Mouse (Mus musculus): Measurements from ENCODE around the gene Ppp2r2c.

The Ppp2r2c gene

GRCm38 (mm10) chr5:36870916-36871315 lies 2.6 kb downstream of the Ppp2r2c start:
- no peak for DNase-seq (ENCODE audit: low spot score)

- DNase-seq (ENCODE audit: low spot score) = no peak
Observed at GRCm38 (mm10) chr5:36875956-36876355, 7.6 kb downstream of the Ppp2r2c start.

DNA sequence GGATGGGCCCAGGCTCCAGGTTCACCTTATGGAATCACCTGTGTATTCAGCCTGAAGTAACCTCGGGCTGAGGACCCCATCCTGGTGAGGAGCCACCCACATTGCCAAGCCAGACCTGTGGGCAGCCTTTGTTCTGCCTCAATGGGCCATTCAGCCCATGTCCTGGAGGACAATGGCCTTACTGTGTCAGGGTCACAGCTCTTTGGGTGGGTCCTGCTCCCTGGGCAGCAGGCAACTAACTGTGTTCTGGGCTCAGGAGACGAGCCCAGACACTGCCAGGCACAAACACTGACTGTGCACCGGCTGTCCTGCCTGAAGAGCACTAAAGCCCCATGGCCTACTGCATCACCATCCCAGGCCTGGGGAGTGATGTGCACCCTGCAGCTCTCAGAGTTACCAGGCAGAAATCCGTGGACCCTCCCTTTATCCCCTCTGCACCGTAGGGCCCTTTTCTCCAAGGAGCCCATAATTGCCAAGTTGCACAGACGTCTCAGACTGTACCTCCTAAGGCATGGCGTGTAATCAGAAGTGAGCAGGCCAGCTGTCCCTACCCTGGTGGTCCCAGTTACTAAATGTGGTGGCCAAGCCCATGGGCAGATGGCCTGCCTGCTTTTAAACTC lies 8.6 kb downstream of the Ppp2r2c start:
- no peak for DNase-seq (ENCODE audit: low spot score)

GRCm38 (mm10) chr5:36877641-36878040 lies 9.3 kb downstream of the Ppp2r2c start:
- DNase-seq (ENCODE audit: low spot score) = no peak

DNA sequence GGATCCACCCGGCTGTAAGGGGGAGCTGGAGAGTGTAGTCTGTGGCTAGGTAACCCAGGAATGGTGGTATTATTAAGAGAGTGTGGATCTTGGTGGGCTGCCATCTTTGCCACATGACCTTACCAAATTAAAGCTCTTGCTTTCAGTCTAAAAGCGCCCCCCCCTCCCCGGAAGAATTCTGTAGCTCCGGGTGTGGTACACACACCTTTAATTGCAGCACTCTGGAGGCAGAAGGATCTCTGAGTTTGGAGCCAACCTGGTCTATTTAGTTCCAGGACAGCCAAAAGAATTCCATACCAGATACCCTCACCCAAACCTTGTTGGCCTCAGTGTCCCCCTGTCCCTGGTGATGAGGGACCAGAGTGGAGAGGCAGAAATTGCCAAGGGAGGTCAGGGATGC lies 10.5 kb downstream of the Ppp2r2c start:
- DNase-seq (ENCODE audit: low spot score) = no peak

DNA sequence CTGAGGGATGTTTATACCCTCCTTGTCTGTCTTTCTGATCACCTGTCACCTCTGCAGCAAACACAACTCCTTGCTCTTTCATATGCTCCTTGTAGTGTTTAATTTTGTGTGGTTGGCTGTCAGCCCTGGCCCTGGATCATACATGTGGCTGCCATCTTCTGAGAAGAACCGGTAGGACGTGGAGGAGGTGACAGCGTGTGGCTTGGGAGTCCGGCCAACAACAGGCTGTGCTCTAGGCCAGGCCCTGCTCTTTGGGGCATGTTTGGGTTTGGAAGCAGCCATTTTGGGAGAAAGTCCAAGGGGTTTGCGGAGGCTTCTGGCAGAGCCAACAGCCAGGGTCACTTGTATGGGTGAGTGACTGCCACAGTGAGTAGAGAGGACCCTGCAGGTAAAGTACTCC lies 12.3 kb downstream of the Ppp2r2c start:
- DNase-seq (ENCODE audit: low spot score) = no peak

GRCm38 (mm10) chr5:36883516-36883915 lies 15.2 kb downstream of the Ppp2r2c start:
- DNase-seq (ENCODE audit: low spot score) = no peak

DNA sequence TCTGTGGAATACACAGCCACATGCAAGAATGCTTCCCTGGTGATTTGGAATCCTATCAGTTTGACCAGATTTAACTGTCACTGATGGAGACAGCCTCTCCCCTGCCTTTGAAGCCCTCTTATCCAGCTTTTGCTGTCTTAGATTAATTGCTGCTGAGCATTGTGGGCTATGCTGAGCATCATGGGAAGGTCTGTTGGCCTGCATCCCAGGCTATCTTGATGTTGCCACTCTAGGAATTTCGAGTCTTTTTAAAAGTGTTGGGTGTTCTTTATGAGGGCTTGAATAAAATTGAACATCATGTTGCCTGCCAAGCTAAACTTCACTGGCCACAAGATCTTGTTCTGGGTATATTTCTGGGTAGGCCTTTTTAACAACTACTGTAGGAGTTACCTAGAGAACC lies 16.8 kb downstream of the Ppp2r2c start:
- no peak for DNase-seq (ENCODE audit: low spot score)

DNA sequence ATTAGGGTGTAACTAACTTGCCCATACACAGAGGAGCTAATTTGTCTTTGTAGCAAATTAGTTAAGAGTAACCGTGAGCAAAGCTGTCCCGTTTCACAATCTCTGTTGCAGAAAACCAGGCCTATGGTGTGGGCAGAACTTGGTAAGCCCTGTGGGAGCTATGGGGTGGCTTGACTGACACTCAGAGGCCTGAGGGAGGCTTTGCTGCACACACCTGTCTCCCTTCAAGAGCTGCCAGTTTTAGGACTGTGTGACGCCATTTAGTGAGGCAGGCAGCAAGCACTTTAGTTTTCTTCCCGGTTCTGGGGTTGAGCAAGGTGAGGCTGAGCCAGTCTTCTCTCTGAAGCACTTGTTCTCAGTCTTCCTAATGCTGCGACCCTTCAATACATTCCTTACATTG lies 17.3 kb downstream of the Ppp2r2c start:
- DNase-seq (ENCODE audit: low spot score) = no peak

DNA sequence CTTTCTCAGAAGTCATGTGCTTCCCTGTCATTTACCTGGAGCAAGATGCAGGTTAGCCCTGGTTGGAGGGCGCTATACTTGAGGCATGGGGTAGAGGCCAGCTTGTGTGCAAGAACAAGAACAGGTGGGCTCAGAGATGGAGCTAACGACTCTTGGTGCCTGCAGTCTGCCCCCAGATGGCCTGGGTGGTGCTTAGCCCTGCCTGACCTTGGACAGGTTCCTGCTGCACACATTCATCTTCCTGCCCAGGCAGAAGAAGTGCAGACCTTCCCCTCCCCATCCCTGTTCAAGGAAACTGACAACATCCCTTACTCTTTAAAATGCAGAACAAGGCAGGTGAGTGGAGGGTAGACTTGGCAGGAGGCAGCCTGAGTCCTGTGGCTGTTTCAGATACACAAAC lies 18.0 kb downstream of the Ppp2r2c start:
- DNase-seq (ENCODE audit: low spot score) = no peak

DNA sequence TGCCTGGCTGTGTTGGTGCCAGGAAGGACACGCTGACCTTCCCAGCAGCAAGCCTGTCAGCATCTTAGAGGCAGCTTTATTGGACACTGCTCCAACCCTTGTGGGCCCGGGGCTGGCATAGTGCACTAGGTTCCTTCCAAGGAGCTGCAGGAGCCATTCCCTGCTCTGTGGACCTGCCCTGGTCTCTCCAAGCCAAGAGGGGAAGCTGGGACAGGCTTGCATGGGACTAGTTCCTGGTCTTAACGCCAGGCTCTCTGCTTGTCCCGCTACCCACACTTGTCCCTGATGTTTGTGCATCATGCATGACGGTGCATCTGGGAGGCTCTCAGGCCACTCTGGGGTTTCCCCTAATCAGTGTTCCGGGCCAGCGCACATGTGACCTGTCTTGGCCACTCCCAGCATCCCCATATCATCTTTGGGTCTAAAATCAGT lies 18.6 kb downstream of the Ppp2r2c start:
- DNase-seq (ENCODE audit: low spot score) = no peak

DNA sequence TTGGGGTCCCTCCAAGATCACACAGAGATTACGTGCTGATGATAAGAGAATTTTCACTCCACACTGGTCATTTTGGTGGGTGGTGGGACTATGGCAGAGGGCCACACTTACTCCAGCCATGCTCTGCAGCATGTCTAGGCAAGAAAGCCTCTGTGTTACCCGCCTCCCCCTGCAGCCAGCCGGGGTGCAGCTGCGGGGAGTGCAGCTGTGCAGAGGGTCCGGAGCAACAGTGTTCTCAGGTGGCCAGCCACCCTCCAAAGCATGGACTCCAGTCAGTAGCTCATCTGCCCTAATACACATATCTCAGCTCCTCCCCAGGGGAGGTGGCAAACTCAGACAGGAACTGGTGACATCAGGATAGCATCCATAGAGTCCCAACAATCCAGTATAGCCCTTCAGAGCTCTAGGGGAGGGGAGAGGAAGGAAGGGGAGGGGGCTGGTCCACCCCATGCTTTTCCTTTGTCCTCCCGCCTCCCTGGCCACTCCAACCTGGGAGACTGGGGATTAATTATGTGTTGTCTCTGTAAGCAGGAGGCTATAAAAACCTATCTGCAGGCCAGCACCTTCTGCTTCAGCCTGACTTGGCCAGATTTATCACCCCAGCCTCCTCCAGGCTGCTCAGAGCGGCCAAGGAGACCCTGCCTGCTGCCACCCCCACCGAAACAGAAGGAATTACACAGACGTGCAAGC lies 19.1 kb downstream of the Ppp2r2c start:
- no peak for DNase-seq (ENCODE audit: low spot score)

DNA sequence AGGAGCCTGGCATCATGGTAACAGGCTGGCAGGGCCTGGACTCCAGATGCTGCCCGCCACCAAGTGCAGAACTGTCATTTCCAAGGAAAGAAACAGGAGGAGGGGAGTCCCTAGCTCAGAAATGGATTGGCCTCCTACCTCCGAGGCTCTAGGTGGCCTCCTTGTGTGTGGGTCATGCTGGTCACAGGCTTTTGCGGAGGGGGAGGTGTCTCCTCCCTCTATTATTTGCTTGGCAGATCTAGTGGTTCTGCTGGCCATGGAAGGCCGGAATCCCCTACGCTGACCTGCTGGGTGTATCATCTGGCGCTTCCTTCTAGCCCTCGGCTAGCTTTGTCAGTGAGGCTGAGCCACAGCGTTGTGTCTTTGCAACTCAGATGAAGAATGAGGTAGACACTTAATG lies 20.2 kb downstream of the Ppp2r2c start:
- no peak for DNase-seq (ENCODE audit: low spot score)

GRCm38 (mm10) chr5:36888911-36889310 lies 20.6 kb downstream of the Ppp2r2c start:
- DNase-seq (ENCODE audit: low spot score) = no peak

DNA sequence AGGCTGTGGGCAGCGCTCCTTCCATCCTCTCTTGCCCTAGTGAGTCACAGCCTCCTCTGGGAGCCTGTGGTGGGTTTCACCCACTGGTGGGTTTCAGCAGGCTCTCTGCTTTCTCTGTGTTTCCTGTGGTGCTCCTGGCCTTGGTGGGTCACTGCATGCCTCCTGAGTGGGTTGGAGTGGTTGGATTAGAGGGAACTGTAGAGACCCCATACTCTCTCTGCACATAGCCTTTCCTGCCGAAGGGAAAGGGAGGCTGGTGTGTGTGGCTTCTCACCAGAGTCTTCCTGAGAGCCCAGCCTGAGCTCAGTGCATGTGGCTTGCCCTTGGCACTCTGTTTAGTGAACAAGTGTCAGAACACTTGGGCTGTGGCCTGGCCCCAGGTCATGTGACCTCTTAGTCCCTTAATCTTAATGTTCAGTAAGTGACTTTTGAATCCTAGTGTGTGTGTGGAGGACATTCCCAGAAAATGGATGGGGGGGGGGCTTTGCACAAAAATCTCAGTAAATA lies 21.1 kb downstream of the Ppp2r2c start:
- no peak for DNase-seq (ENCODE audit: low spot score)

GRCm38 (mm10) chr5:36890794-36891193 lies 22.5 kb downstream of the Ppp2r2c start:
- no peak for DNase-seq (ENCODE audit: low spot score)

- no peak for DNase-seq (ENCODE audit: low spot score)
Observed at GRCm38 (mm10) chr5:36891793-36892470, 23.6 kb downstream of the Ppp2r2c start.

DNA sequence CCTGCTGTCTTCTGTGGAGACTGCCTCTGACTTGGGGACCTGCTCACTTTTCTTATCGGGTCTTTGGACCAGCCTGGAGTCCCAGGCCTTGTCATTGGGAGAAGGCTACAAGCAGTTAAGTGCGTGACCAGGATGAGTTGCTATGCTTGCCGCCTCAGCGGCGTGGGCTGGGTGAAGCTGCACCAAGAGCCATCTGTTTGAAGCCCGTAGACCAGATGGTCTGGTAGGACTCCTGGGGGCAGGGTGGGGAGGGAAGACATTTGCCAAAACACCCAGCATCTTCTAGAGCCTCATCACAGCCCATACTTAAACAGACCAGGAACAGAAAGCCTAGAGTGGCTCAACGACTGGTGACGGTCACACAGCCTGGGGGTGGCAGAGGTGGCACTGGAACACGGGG lies 24.9 kb downstream of the Ppp2r2c start:
- DNase-seq (ENCODE audit: low spot score) = no peak

- no peak for DNase-seq (ENCODE audit: low spot score)
Observed at GRCm38 (mm10) chr5:36894070-36894469, 25.8 kb downstream of the Ppp2r2c start.

GRCm38 (mm10) chr5:36894604-36895368 lies 26.5 kb downstream of the Ppp2r2c start:
- no peak for DNase-seq (ENCODE audit: low spot score)

DNA sequence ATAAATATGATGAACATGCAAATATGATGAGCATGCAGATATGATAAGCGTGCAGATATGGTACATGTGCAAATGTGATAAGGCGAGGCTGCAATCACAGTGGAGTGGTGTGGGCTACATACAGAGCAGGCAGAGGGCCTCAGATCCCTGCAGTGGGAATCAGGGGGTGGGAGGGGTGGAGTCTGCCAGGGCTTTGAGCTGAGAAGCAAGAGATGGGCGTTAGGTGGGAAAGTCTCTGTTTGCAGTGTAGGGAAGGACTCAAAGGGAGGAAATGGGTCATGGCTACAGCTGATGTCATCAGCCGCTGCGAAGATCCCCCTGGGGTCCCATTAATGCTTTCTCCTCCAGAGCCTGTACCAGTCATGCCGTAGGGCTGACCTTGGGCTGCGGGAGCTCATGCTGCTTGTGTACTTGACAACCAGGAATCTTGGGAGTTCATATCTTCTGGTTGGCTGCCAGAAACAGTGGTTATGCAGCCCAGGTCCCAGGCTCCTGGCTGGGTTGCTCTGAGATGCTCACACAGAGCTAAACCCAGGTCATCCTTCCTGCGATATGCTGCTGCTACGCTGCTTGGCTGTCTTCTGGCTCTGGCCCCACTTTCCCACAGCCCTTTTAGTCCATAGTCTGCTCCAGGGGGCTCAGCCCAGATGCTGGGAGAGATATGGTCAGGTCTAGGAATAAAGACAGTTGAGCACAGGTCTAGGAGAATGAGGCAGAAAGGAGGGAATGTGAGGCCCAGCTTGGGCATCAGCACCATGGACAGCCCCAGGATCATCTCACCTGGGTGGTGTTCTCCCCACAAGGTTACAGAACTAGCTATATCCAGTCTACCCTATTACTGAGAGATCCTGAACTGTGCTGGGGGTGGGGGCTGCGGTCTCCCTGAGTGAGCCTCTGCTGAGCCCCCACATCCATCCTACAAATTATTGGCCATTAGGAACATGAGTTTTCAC lies 27.6 kb downstream of the Ppp2r2c start:
- no peak for DNase-seq (ENCODE audit: low spot score)

Measured in layer of hippocampus, adult 9-10 months (tissue).